Mouse (Mus musculus) MEL (cell line): ENCODE data around the gene Tmem91.

Experiments
- CTCF ChIP-seq, 3 experiments: IDR thresholded peaks in 2 of 3; conservative IDR thresholded peaks in 1 of 3; 2 replicates each; pipeline ENCODE4 v1.5.1; 2011 to 2012; ENCODE audit warnings: low read length in 3 of 3, low read depth in 2 of 3, mild to moderate bottlenecking in 2 of 3, improper control_type of control experiment in 1 of 3, inconsistent platforms in 1 of 3, mixed read lengths in 1 of 3, moderate library complexity in 1 of 3; ENCODE audit not compliant: control insufficient read depth in 1 of 3, insufficient read depth in 1 of 3, poor library complexity in 1 of 3, severe bottlenecking in 1 of 3
- E2F4 ChIP-seq: IDR thresholded peaks from 2 replicates; pipeline ENCODE4 v1.6.1; 2011; ENCODE audit warnings: low read depth, low read length, improper control_type of control experiment, borderline replicate concordance
- EP300 ChIP-seq, 2 experiments: IDR thresholded peaks; 2 replicates each; pipeline ENCODE4 v1.6.1; 2011; ENCODE audit warnings: improper control_type of control experiment in 2 of 2, low read length in 2 of 2, low read depth in 1 of 2, mild to moderate bottlenecking in 1 of 2
- MAFK ChIP-seq: IDR thresholded peaks from 2 replicates; pipeline ENCODE4 v1.6.1; 2011; ENCODE audit warnings: low read depth, mild to moderate bottlenecking, low read length, improper control_type of control experiment, borderline replicate concordance
- MXI1 ChIP-seq: IDR thresholded peaks from 2 replicates; pipeline ENCODE4 v1.6.1; 2011; ENCODE audit warnings: mild to moderate bottlenecking, low read depth, low read length, improper control_type of control experiment
- MYB ChIP-seq: IDR thresholded peaks from 2 replicates; pipeline ENCODE4 v1.6.1; 2011; ENCODE audit warnings: mild to moderate bottlenecking, low read depth, low read length, improper control_type of control experiment
- POLR2A ChIP-seq, 2 experiments: IDR thresholded peaks; 2 replicates each; pipeline ENCODE4 v1.6.1; 2011 to 2012; ENCODE audit warnings: low read length in 2 of 2, mild to moderate bottlenecking in 2 of 2, control low read depth in 1 of 2, improper control_type of control experiment in 1 of 2, low read depth in 1 of 2, moderate library complexity in 1 of 2; ENCODE audit not compliant: control insufficient read depth in 1 of 2, insufficient read depth in 1 of 2, poor library complexity in 1 of 2
- UBTF ChIP-seq: IDR thresholded peaks from 2 replicates; pipeline ENCODE4 v1.6.1; 2012; ENCODE audit warnings: low read depth, mild to moderate bottlenecking, inconsistent platforms, low read length, improper control_type of control experiment, moderate library complexity, borderline replicate concordance; ENCODE audit not compliant: insufficient read depth
- USF1 ChIP-seq: IDR thresholded peaks from 2 replicates; pipeline ENCODE4 v1.6.1; 2014; ENCODE audit warnings: low read depth, mild to moderate bottlenecking, inconsistent platforms, low read length, improper control_type of control experiment, moderate library complexity
- ZC3H11A ChIP-seq: IDR thresholded peaks from 2 replicates; pipeline ENCODE4 v1.6.1; 2012; ENCODE audit warnings: low read depth, mild to moderate bottlenecking, inconsistent platforms, low read length, improper control_type of control experiment

DNA sequence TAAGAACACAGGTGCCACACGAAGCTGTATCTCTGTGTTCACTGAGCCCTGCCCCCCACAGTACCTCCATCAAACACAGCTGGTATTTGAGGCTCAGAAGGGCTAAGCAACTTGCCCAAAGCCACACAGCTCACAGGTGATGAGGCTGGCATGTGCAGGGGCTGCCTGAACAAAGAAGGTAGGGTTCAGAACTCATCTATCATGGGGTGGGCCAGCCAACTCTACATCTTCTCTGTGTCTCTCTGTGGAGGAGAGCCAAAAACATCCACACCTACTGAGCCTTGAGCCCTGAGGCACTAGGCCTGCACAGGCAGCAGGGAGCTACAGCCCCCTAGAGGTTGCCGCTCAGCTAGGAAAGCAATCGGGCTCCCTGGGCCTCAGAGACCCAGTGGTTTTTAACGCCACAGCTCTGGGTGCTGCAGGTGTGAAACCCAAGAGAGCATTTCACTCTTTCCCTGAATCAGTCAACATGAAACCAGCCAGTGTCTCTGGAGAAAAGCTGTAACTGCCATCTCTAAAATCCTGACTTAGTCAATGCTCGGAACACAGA is 27.3 kb downstream of the Tmem91 start:
- TF ChIP-seq ZC3H11A (no peak), CTCF (IDR thresholded peaks at IDR 0.05 in 2 of 3, conservative IDR thresholded peaks at IDR 0.05 in 1 of 3; ENCODE audit: control insufficient read depth in 1 of 3, insufficient read depth in 1 of 3, low read depth in 2 of 3, low read length in 3 of 3, poor library complexity in 1 of 3, severe bottlenecking in 1 of 3) (peak in 2 of 3 experiments; percentile 16 to 31; a peak in 2 of 6 replicates), MAFK (no peak), UBTF (no peak), EP300 (IDR thresholded peaks at IDR 0.05; ENCODE audit: low read depth in 1 of 2, low read length in 2 of 2) (no peak), MXI1 (no peak), USF1 (no peak), POLR2A (IDR thresholded peaks at IDR 0.05; ENCODE audit: control insufficient read depth in 1 of 2, insufficient read depth in 1 of 2, low read depth in 1 of 2, low read length in 2 of 2, poor library complexity in 1 of 2) (no peak), MYB (no peak), E2F4 (no peak)
